ENCODE assay signal across 18 mouse cellular contexts in the genomic region with DNA sequence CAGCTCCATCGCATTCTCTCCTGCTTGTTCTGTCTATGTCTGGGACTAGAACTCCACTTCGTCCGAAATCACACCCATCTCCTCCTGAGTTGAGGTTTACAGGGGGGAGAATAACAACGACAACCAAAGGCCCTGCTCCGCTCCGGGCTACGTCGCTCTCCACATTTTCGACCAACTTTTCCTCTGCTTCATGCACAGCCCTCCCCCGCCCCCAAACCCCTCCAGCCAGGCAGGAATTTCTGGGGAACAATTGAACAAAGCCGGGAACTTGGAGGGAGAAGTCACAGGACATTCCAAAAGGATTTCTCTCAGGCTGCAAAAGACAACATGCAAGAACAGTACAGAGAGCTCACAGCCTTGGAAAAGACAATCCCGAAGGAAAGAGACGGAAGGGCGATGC. TPM values are rescaled to one million over a fixed set of nuclear protein-coding genes. Genes with fewer than 3 reads are reported as not detected.
A peak's percentile ranks its signal among the peaks of the same experiment; 100 is the strongest.
DNase-seq lines count a peak whose midpoint lies in the region; ATAC-seq and TF ChIP-seq lines count a peak whose summit lies in the region.
"Had no signal": no experiment of that assay in that cellular context is flagged by ENCODE, and none has a peak within 500 bp of the region (broad histone marks: within the 10 kb centered on the region; RNA-seq: fewer than 3 reads in every experiment).

No protein-coding gene starts in this region.

- H3K4me3 ChIP-seq in forebrain, embryonic 10.5 days = no peak overlapping the region
- H3K4me3 ChIP-seq in forebrain, embryonic 13.5 days = no peak overlapping the region
- H3K4me3 ChIP-seq in heart, postnatal 0 days (ENCODE audit: low read depth, low read length) = no peak overlapping the region
- no peak overlapping the region for H3K4me3 ChIP-seq in midbrain, embryonic 10.5 days
- no peak overlapping the region for H3K4me3 ChIP-seq in midbrain, embryonic 16.5 days (ENCODE audit: low read depth, low read length)
- H3K4me3 ChIP-seq: liver, embryonic 12.5 days; midbrain, embryonic 12.5 days had no signal

- no peaks in the 10 kb centered on the region for H3K9me3 ChIP-seq in forebrain, embryonic 10.5 days
- H3K9me3 ChIP-seq in forebrain, embryonic 13.5 days (replicated peaks) = 0 out of 2 replicates have a peak, but pooled peaks cover 3% of the 10 kb centered on the region
- H3K9me3 ChIP-seq in heart, postnatal 0 days (replicated peaks; ENCODE audit: control insufficient read depth, low read length) = no peaks in the 10 kb centered on the region
- no peaks in the 10 kb centered on the region for H3K9me3 ChIP-seq in midbrain, embryonic 10.5 days (replicated peaks)
- H3K9me3 ChIP-seq in midbrain, embryonic 16.5 days (replicated peaks; ENCODE audit: control insufficient read depth, low read length, poor library complexity, severe bottlenecking) = no peaks in the 10 kb centered on the region
- H3K9me3 ChIP-seq: liver, embryonic 12.5 days; midbrain, embryonic 12.5 days had no signal

- no peak overlapping the region for H3K9ac ChIP-seq in forebrain, embryonic 13.5 days
- no peak overlapping the region for H3K9ac ChIP-seq in heart, postnatal 0 days (replicated peaks; ENCODE audit: low read depth, low read length)
- no peak overlapping the region for H3K9ac ChIP-seq in midbrain, embryonic 16.5 days (ENCODE audit: low read depth, low read length)
- H3K9ac ChIP-seq: liver, embryonic 12.5 days; midbrain, embryonic 12.5 days had no signal

- WGBS in forebrain, embryonic 10.5 days = 69% methylated on average over 14 of the region's 14 CpGs
- WGBS in forebrain, embryonic 13.5 days = 61% methylated on average over 14 of the region's 14 CpGs
- 57% methylated on average over 14 of the region's 14 CpGs for WGBS in heart, postnatal 0 days
- 66% methylated on average over 14 of the region's 14 CpGs for WGBS in midbrain, embryonic 10.5 days
- 59% methylated on average over 14 of the region's 14 CpGs for WGBS in midbrain, embryonic 16.5 days

- no peak for DNase-seq in forebrain, embryonic 10.5 days (ENCODE audit: extremely low spot score, low spot score)
- DNase-seq in heart, postnatal 0 days (ENCODE audit: low spot score) = no peak
- no peak for DNase-seq in heart, adult 9 months (ENCODE audit: low spot score in 2 of 2)
- DNase-seq in midbrain, embryonic 10.5 days (ENCODE audit: low spot score) = no peak
- DNase-seq in spleen, postnatal 14 days (ENCODE audit: low spot score in 2 of 2) = no peak
- no peak for DNase-seq in layer of hippocampus, adult 9-11 months
- DNase-seq: adrenal gland, postnatal 10 days; cerebellum, adult 9-10 months; embryo, embryonic 11 days; kidney, adult 11 months; thymus, adult 18-20 months had no signal

- H3K4me2 ChIP-seq in forebrain, embryonic 13.5 days = no peak overlapping the region
- no peak overlapping the region for H3K4me2 ChIP-seq in heart, postnatal 0 days (ENCODE audit: low read depth, low read length)
- H3K4me2 ChIP-seq in midbrain, embryonic 16.5 days (ENCODE audit: low read length) = no peak overlapping the region
- H3K4me2 ChIP-seq: liver, embryonic 12.5 days; midbrain, embryonic 12.5 days had no signal

- H3K4me1 ChIP-seq in forebrain, embryonic 10.5 days = peaks cover 27% of the 10 kb centered on the region
- H3K4me1 ChIP-seq in forebrain, embryonic 13.5 days = no peaks in the 10 kb centered on the region
- no peaks in the 10 kb centered on the region for H3K4me1 ChIP-seq in heart, postnatal 0 days (ENCODE audit: control insufficient read depth, insufficient read depth)
- H3K4me1 ChIP-seq in midbrain, embryonic 10.5 days = peaks cover 31% of the 10 kb centered on the region
- no peaks in the 10 kb centered on the region for H3K4me1 ChIP-seq in midbrain, embryonic 16.5 days (ENCODE audit: control insufficient read depth, insufficient read depth, low read length)

- H3K27me3 ChIP-seq in forebrain, embryonic 10.5 days (ENCODE audit: poor library complexity, severe bottlenecking) = no peaks in the 10 kb centered on the region
- H3K27me3 ChIP-seq in forebrain, embryonic 13.5 days = no peaks in the 10 kb centered on the region
- no peaks in the 10 kb centered on the region for H3K27me3 ChIP-seq in heart, postnatal 0 days (ENCODE audit: control insufficient read depth, insufficient read depth, low read length)
- no peaks in the 10 kb centered on the region for H3K27me3 ChIP-seq in midbrain, embryonic 10.5 days (ENCODE audit: low read depth, poor library complexity, severe bottlenecking)
- H3K27me3 ChIP-seq in midbrain, embryonic 16.5 days (ENCODE audit: control insufficient read depth, insufficient read depth, low read depth, low read length) = no peaks in the 10 kb centered on the region
- H3K27me3 ChIP-seq: liver, embryonic 12.5 days; midbrain, embryonic 12.5 days had no signal

- TF ChIP-seq EP300 in heart, postnatal 0 days (IDR thresholded peaks at IDR 0.05; ENCODE audit: low read depth) = no peak

- H3K27ac ChIP-seq in forebrain, embryonic 10.5 days = peak overlapping the region; percentile 71
- no peak overlapping the region for H3K27ac ChIP-seq in forebrain, embryonic 13.5 days
- peak overlapping the region; percentile 71 for H3K27ac ChIP-seq in heart, postnatal 0 days (ENCODE audit: low read depth)
- H3K27ac ChIP-seq in midbrain, embryonic 10.5 days (replicated peaks) = peak overlapping the region; percentile 71
- no peak overlapping the region for H3K27ac ChIP-seq in midbrain, embryonic 16.5 days (ENCODE audit: low read length)
- H3K27ac ChIP-seq: liver, embryonic 12.5 days; midbrain, embryonic 12.5 days had no signal

- TF ChIP-seq CTCF in heart, postnatal 0 days (IDR thresholded peaks at IDR 0.05; ENCODE audit: low read depth) = no peak

- ATAC-seq in forebrain, embryonic 13.5 days = no peak
- peak; percentile 31; the same call in 1 of the 2 replicates for ATAC-seq in heart, postnatal 0 days (ENCODE audit: insufficient read depth, low read depth)
- ATAC-seq in midbrain, embryonic 16.5 days = no peak
- ATAC-seq: liver, embryonic 12.5 days had no signal

- H3K36me3 ChIP-seq in forebrain, embryonic 10.5 days (replicated peaks) = no peaks in the 10 kb centered on the region
- H3K36me3 ChIP-seq in forebrain, embryonic 13.5 days (ENCODE audit: poor library complexity, severe bottlenecking) = no peaks in the 10 kb centered on the region
- no peaks in the 10 kb centered on the region for H3K36me3 ChIP-seq in heart, postnatal 0 days (replicated peaks; ENCODE audit: control insufficient read depth, insufficient read depth, low read length)
- H3K36me3 ChIP-seq in midbrain, embryonic 10.5 days = no peaks in the 10 kb centered on the region
- no peaks in the 10 kb centered on the region for H3K36me3 ChIP-seq in midbrain, embryonic 16.5 days (ENCODE audit: control insufficient read depth, insufficient read depth, low read length)
- H3K36me3 ChIP-seq: liver, embryonic 12.5 days; midbrain, embryonic 12.5 days had no signal

RNA-seq across cellular contexts. Expression of a gene that starts 7.6 kb away (rescaled TPM):
- not detected in 2 replicates for polyA plus RNA-seq in forebrain, embryonic 10.5 days (2016; fragmentation: Nextera tagmentation; extraction: Ambion mirVana)
- not detected in 2 replicates for polyA plus RNA-seq in forebrain, embryonic 13.5 days (2015; fragmentation: Nextera tagmentation; extraction: Ambion mirVana)
- not detected in 2 replicates for total RNA-seq in heart, postnatal 0 days (2014; rRNA removed; ENCODE audit: low replicate concordance)
- polyA plus RNA-seq in heart, postnatal 0 days (2015; fragmentation: Nextera tagmentation; extraction: Ambion mirVana) = not detected in 2 replicates
- polyA plus RNA-seq in midbrain, embryonic 10.5 days (2016; fragmentation: Nextera tagmentation; extraction: Ambion mirVana) = not detected in 2 replicates
- polyA plus RNA-seq in midbrain, embryonic 16.5 days (2015; fragmentation: Nextera tagmentation; extraction: Ambion mirVana) = not detected in 2 replicates
- total RNA-seq: adrenal gland, postnatal 10 days; CH12.LX; hematopoietic stem cell, adult 5-6 weeks; left cerebral cortex, postnatal 10 days had no signal
- polyA plus RNA-seq: liver, embryonic 12.5 days; midbrain, embryonic 12.5 days had no signal

RNA-seq across cellular contexts. Expression of a gene that starts 7.9 kb away (rescaled TPM):
- 15.6 and 17.9 TPM in 2 replicates for polyA plus RNA-seq in forebrain, embryonic 10.5 days (2016; fragmentation: Nextera tagmentation; extraction: Ambion mirVana)
- polyA plus RNA-seq in forebrain, embryonic 13.5 days (2015; fragmentation: Nextera tagmentation; extraction: Ambion mirVana) = 4.8 and 6.5 TPM in 2 replicates
- 473 and 516 TPM in 2 replicates for total RNA-seq in heart, postnatal 0 days (2014; rRNA removed; ENCODE audit: low replicate concordance)
- polyA plus RNA-seq in heart, postnatal 0 days (2015; fragmentation: Nextera tagmentation; extraction: Ambion mirVana) = 41.2 and 42.4 TPM in 2 replicates
- 11.6 and 15.3 TPM in 2 replicates for polyA plus RNA-seq in midbrain, embryonic 10.5 days (2016; fragmentation: Nextera tagmentation; extraction: Ambion mirVana)
- 3.4 and 3.6 TPM in 2 replicates for polyA plus RNA-seq in midbrain, embryonic 16.5 days (2015; fragmentation: Nextera tagmentation; extraction: Ambion mirVana)
- total RNA-seq: hematopoietic stem cell, adult 5-6 weeks had no signal

RNA-seq across cellular contexts. Expression of a gene that starts 30.3 kb away (rescaled TPM):
- not detected in 2 replicates for polyA plus RNA-seq in forebrain, embryonic 10.5 days (2016; fragmentation: Nextera tagmentation; extraction: Ambion mirVana)
- polyA plus RNA-seq in forebrain, embryonic 13.5 days (2015; fragmentation: Nextera tagmentation; extraction: Ambion mirVana) = not detected in 2 replicates
- not detected in 2 replicates for total RNA-seq in heart, postnatal 0 days (2014; rRNA removed; ENCODE audit: low replicate concordance)
- polyA plus RNA-seq in heart, postnatal 0 days (2015; fragmentation: Nextera tagmentation; extraction: Ambion mirVana) = not detected in 2 replicates
- polyA plus RNA-seq in midbrain, embryonic 10.5 days (2016; fragmentation: Nextera tagmentation; extraction: Ambion mirVana) = not detected in 2 replicates
- polyA plus RNA-seq in midbrain, embryonic 16.5 days (2015; fragmentation: Nextera tagmentation; extraction: Ambion mirVana) = not detected in 2 replicates
- total RNA-seq: adrenal gland, postnatal 10 days; CH12.LX; hematopoietic stem cell, adult 5-6 weeks; left cerebral cortex, postnatal 10 days had no signal
- polyA plus RNA-seq: liver, embryonic 12.5 days; midbrain, embryonic 12.5 days had no signal

RNA-seq across cellular contexts. Expression of a gene that starts 51.1 kb away (rescaled TPM):
- not detected in 2 replicates for polyA plus RNA-seq in forebrain, embryonic 10.5 days (2016; fragmentation: Nextera tagmentation; extraction: Ambion mirVana)
- not detected in 2 replicates for polyA plus RNA-seq in forebrain, embryonic 13.5 days (2015; fragmentation: Nextera tagmentation; extraction: Ambion mirVana)
- not detected in 2 replicates for total RNA-seq in heart, postnatal 0 days (2014; rRNA removed; ENCODE audit: low replicate concordance)
- polyA plus RNA-seq in heart, postnatal 0 days (2015; fragmentation: Nextera tagmentation; extraction: Ambion mirVana) = not detected in 2 replicates
- not detected in 2 replicates for polyA plus RNA-seq in midbrain, embryonic 10.5 days (2016; fragmentation: Nextera tagmentation; extraction: Ambion mirVana)
- not detected in 2 replicates for polyA plus RNA-seq in midbrain, embryonic 16.5 days (2015; fragmentation: Nextera tagmentation; extraction: Ambion mirVana)
- total RNA-seq: adrenal gland, postnatal 10 days; CH12.LX; hematopoietic stem cell, adult 5-6 weeks; left cerebral cortex, postnatal 10 days had no signal
- polyA plus RNA-seq: liver, embryonic 12.5 days; midbrain, embryonic 12.5 days had no signal

Comparison
In these comparisons a context has a peak if more than half of its experiments do, and no peak if none do; other contexts are left out.
1. H3K27ac ChIP-seq: peak in forebrain, embryonic 10.5 days (single experiment), heart, postnatal 0 days (single experiment) and midbrain, embryonic 10.5 days (single experiment); none in forebrain, embryonic 13.5 days (single experiment) and midbrain, embryonic 16.5 days (single experiment).